Mouse (Mus musculus) neural tube, embryonic 15.5 days (tissue): ENCODE results near the gene Dpep3. TPM values are rescaled to one million over a fixed set of nuclear protein-coding genes. Genes with fewer than 3 reads are reported as not detected.

Experiments used
- ATAC-seq: fragments of 200-750 bp; cut with Nextera tagmentation; 2 replicates; pipeline ENCODE4 v1.8.0; 2017; ENCODE audit warnings: mild to moderate bottlenecking, moderate TSS enrichment, moderate library complexity; ENCODE audit not compliant: low FRiP score
- H3K27ac ChIP-seq: fragments of 300-500 bp; sonication (generic); replicated peaks from 2 replicates; pipeline ENCODE4 v1.5.1; 2015; ENCODE audit warnings: mild to moderate bottlenecking, inconsistent platforms
- H3K27me3 ChIP-seq: fragments of 300-500 bp; sonication (generic); replicated peaks from 2 replicates; pipeline ENCODE4 v1.6.1; 2015; ENCODE audit warnings: inconsistent platforms
- H3K36me3 ChIP-seq: fragments of 300-500 bp; sonication (generic); 2 replicates; pipeline ENCODE4 v1.6.1; 2015; ENCODE audit warnings: inconsistent platforms
- H3K4me1 ChIP-seq: fragments of 300-500 bp; sonication (generic); 2 replicates; pipeline ENCODE4 v1.6.1; 2015; ENCODE audit warnings: inconsistent platforms
- H3K4me2 ChIP-seq: fragments of 300-500 bp; sonication (generic); 2 replicates; pipeline ENCODE4 v1.6.1; 2015; ENCODE audit warnings: inconsistent platforms, mild to moderate bottlenecking, moderate library complexity
- H3K4me3 ChIP-seq: fragments of 300-500 bp; sonication (generic); replicated peaks from 2 replicates; pipeline ENCODE4 v1.5.1; 2015; ENCODE audit warnings: mild to moderate bottlenecking, inconsistent platforms
- H3K9ac ChIP-seq: fragments of 300-500 bp; sonication (generic); replicated peaks from 2 replicates; pipeline ENCODE4 v1.6.1; 2015; ENCODE audit warnings: mild to moderate bottlenecking, inconsistent platforms
- H3K9me3 ChIP-seq: fragments of 300-500 bp; sonication (generic); replicated peaks from 2 replicates; pipeline ENCODE4 v1.6.1; 2016; ENCODE audit warnings: inconsistent platforms
- WGBS: fragments of 180-500 bp; shearing (Covaris S2); methylation state at CpG from one replicate; pipeline ENCODE4 v1.1.7; 2015; ENCODE audit warnings: mixed read lengths; 5-methylcytosine and 5-hydroxymethylcytosine counted together
- polyA plus RNA-seq: library from polyadenylated mRNA; unstranded; fragments of >200 nt; fragmentation: Nextera tagmentation; extraction: Ambion mirVana; gene quantifications from 2 replicates; pipeline ENCODE4 v1.2.1, GENCODE M21; 2015

The Dpep3 gene
- polyA plus RNA-seq, 1 experiment from 2014 or later = not detected

GRCm38 (mm10) chr8:105951057-105951659 lies 28.1 kb downstream of the Dpep3 start:
- Histone ChIP-seq H3K4me2 (no peak overlapping the region), H3K9me3 (no peaks in the 10 kb centered on the region), H3K27me3 (no peaks in the 10 kb centered on the region), H3K27ac (peak overlapping the region; percentile 80), H3K36me3 (no peaks in the 10 kb centered on the region), H3K4me1 (peaks cover 14% of the 10 kb centered on the region), H3K4me3 (no peak overlapping the region), H3K9ac (no peak overlapping the region)
- ATAC-seq = peak; percentile 84
- WGBS = 68% methylated on average over 7 of the region's 7 CpGs

- Histone ChIP-seq H3K27me3 (no peaks in the 10 kb centered on the region), H3K9ac (no peak overlapping the region), H3K4me3 (no peak overlapping the region), H3K36me3 (no peaks in the 10 kb centered on the region), H3K4me2 (no peak overlapping the region), H3K9me3 (no peaks in the 10 kb centered on the region), H3K27ac (peak overlapping the region; percentile 52), H3K4me1 (peaks cover 14% of the 10 kb centered on the region)
- ATAC-seq = peak; percentile 31; the same call in 1 of the 2 replicates
- WGBS = 66% methylated on average over 10 of the region's 10 CpGs
These were observed 29.9 kb downstream of the Dpep3 start for GRCm38 (mm10) chr8:105949350-105949749.

- H3K9me3 ChIP-seq = no peaks in the 10 kb centered on the region
- H3K27ac ChIP-seq = 0 out of 2 replicates have a peak within 1 kb of the TSS, but pooled peaks have one; percentile 23
- H3K9ac ChIP-seq = no peak within 1 kb of the TSS
- no peaks in the 10 kb centered on the region for H3K36me3 ChIP-seq
- no peak within 1 kb of the TSS for H3K4me3 ChIP-seq
- peaks cover 4% of the 10 kb centered on the region; the same call in 1 of the 2 replicates for H3K4me1 ChIP-seq
- ATAC-seq = peak; percentile 64; the same call in 1 of the 2 replicates
- 67% methylated on average over 7 of the region's 8 CpGs for WGBS
- no peak within 1 kb of the TSS for H3K4me2 ChIP-seq
- no peaks in the 10 kb centered on the region for H3K27me3 ChIP-seq
These were observed 35.9 kb downstream of the Dpep3 start, which contains the start of gene Lcat for GRCm38 (mm10) chr8:105943321-105943739. Gene Lcat (minus strand): TSS chr8:105943382.

GRCm38 (mm10) chr8:105942542-105942941 lies 36.7 kb downstream of the Dpep3 start:
- no peak overlapping the region for H3K9ac ChIP-seq
- peaks cover 11% of the 10 kb centered on the region; the same call in 1 of the 2 replicates for H3K4me1 ChIP-seq
- no peaks in the 10 kb centered on the region for H3K27me3 ChIP-seq
- no peak overlapping the region for H3K4me3 ChIP-seq
- 91% methylated on average over 5 of the region's 5 CpGs for WGBS
- H3K27ac ChIP-seq = no peak overlapping the region
- no peak for ATAC-seq
- no peaks in the 10 kb centered on the region for H3K9me3 ChIP-seq
- no peak overlapping the region for H3K4me2 ChIP-seq
- H3K36me3 ChIP-seq = no peaks in the 10 kb centered on the region

- 91% methylated on average over 11 of the region's 11 CpGs for WGBS
- ATAC-seq = no peak
- no peak overlapping the region for H3K4me2 ChIP-seq
These were observed 37.2 kb downstream of the Dpep3 start for GRCm38 (mm10) chr8:105942026-105942425.

GRCm38 (mm10) chr8:105938306-105938669 lies 40.9 kb downstream of the Dpep3 start, which contains the start of gene Psmb10:
Gene Psmb10 (minus strand): TSS chr8:105938444.
- H3K4me3 ChIP-seq = peak within 1 kb of the TSS; percentile 77
- H3K27me3 ChIP-seq = no peaks in the 10 kb centered on the region
- ATAC-seq = no peak
- H3K27ac ChIP-seq = peak within 1 kb of the TSS; percentile 94
- H3K36me3 ChIP-seq = no peaks in the 10 kb centered on the region
- H3K4me1 ChIP-seq = peaks cover 26% of the 10 kb centered on the region
- 37% methylated on average over 4 of the region's 4 CpGs for WGBS
- peak within 1 kb of the TSS; percentile 94 for H3K4me2 ChIP-seq
- H3K9ac ChIP-seq = peak within 1 kb of the TSS; percentile 82
- H3K9me3 ChIP-seq = no peaks in the 10 kb centered on the region

More at GRCm38 (mm10) chr8:105942026-105942425, 37.2 kb downstream of the Dpep3 start:
- Histone ChIP-seq H3K4me1 (peaks cover 11% of the 10 kb centered on the region; the same call in 1 of the 2 replicates), H3K27ac (no peak overlapping the region), H3K36me3 (no peaks in the 10 kb centered on the region), H3K9me3 (no peaks in the 10 kb centered on the region), H3K4me3 (no peak overlapping the region), H3K9ac (no peak overlapping the region), H3K27me3 (no peaks in the 10 kb centered on the region)

GRCm38 (mm10) chr8:105937496-105938305 lies 41.5 kb downstream of the Dpep3 start:
- Histone ChIP-seq H3K4me1 (peaks cover 26% of the 10 kb centered on the region), H3K9ac (peak overlapping the region; percentile 82), H3K36me3 (0 out of 2 replicates have a peak, but pooled peaks cover under 1% of the 10 kb centered on the region), H3K9me3 (no peaks in the 10 kb centered on the region), H3K4me3 (peak overlapping the region; percentile 77), H3K4me2 (peak overlapping the region; percentile 94), H3K27me3 (no peaks in the 10 kb centered on the region), H3K27ac (peak overlapping the region; percentile 94)
- peak; percentile 63 for ATAC-seq
- WGBS = 1% methylated on average over 33 of the region's 33 CpGs

- peak overlapping the region; percentile 94 for H3K27ac ChIP-seq
- peak overlapping the region; percentile 94 for H3K4me2 ChIP-seq
- H3K9me3 ChIP-seq = no peaks in the 10 kb centered on the region
- 0 out of 2 replicates have a peak, but pooled peaks cover 7% of the 10 kb centered on the region for H3K36me3 ChIP-seq
- under 1% methylated on average over 30 of the region's 30 CpGs for WGBS
- peak overlapping the region; percentile 77 for H3K4me3 ChIP-seq
- peak overlapping the region; percentile 82 for H3K9ac ChIP-seq
- peak; percentile 91 for ATAC-seq
- peaks cover 26% of the 10 kb centered on the region for H3K4me1 ChIP-seq
- H3K27me3 ChIP-seq = no peaks in the 10 kb centered on the region
These were observed 42.3 kb downstream of the Dpep3 start for GRCm38 (mm10) chr8:105936866-105937475.

GRCm38 (mm10) chr8:105935863-105936603 lies 43.2 kb downstream of the Dpep3 start:
- WGBS = 30% methylated on average over 7 of the region's 7 CpGs
- no peak for ATAC-seq
- H3K27me3 ChIP-seq = no peaks in the 10 kb centered on the region
- H3K4me1 ChIP-seq = peaks cover 26% of the 10 kb centered on the region
- peak overlapping the region; percentile 94 for H3K27ac ChIP-seq
- 0 out of 2 replicates have a peak, but pooled peaks cover 12% of the 10 kb centered on the region for H3K36me3 ChIP-seq
- H3K4me3 ChIP-seq = peak overlapping the region; percentile 77
- H3K4me2 ChIP-seq = peak overlapping the region; percentile 94
- H3K9ac ChIP-seq = peak overlapping the region; percentile 82
- no peaks in the 10 kb centered on the region for H3K9me3 ChIP-seq

- Histone ChIP-seq H3K27ac (no peak overlapping the region), H3K9ac (no peak overlapping the region), H3K36me3 (0 out of 2 replicates have a peak, but pooled peaks cover 12% of the 10 kb centered on the region), H3K4me1 (peaks cover 30% of the 10 kb centered on the region), H3K27me3 (no peaks in the 10 kb centered on the region), H3K9me3 (no peaks in the 10 kb centered on the region), H3K4me3 (no peak overlapping the region), H3K4me2 (no peak overlapping the region)
- ATAC-seq = no peak
- 89% methylated on average over 6 of the region's 6 CpGs for WGBS
These were observed 44.1 kb downstream of the Dpep3 start for GRCm38 (mm10) chr8:105935105-105935504.

GRCm38 (mm10) chr8:105933762-105934161 lies 45.5 kb downstream of the Dpep3 start, which contains the start of gene Ctrl:
Gene Ctrl (minus strand): TSS chr8:105933862.
- Histone ChIP-seq H3K9me3 (no peaks in the 10 kb centered on the region), H3K27ac (no peak within 1 kb of the TSS), H3K4me3 (no peak within 1 kb of the TSS), H3K9ac (no peak within 1 kb of the TSS), H3K36me3 (0 out of 2 replicates have a peak, but pooled peaks cover 16% of the 10 kb centered on the region), H3K27me3 (no peaks in the 10 kb centered on the region), H3K4me2 (no peak within 1 kb of the TSS), H3K4me1 (peaks cover 30% of the 10 kb centered on the region)
- 90% methylated on average over 2 of the region's 2 CpGs for WGBS
- ATAC-seq = no peak
